Mouse (Mus musculus) G1E (cell line): ENCODE data around the gene Pdpk1. TPM values are rescaled to one million over a fixed set of nuclear protein-coding genes. Genes with fewer than 3 reads are reported as not detected.

Source experiments
- ATAC-seq: 2 replicates; pipeline ENCODE4 v1.8.0; 2016; ENCODE audit warnings: mild to moderate bottlenecking; ENCODE audit not compliant: insufficient number of reproducible peaks, poor library complexity, low FRiP score, severe bottlenecking; ENCODE audit errors: extremely low read depth
- DNase-seq: peaks from one replicate; pipeline ENCODE4 v3.0.0; 2012; ENCODE audit warnings: low spot score
- H3K27me3 ChIP-seq: 2 replicates; pipeline ENCODE4 v1.6.1; 2012; ENCODE audit warnings: mild to moderate bottlenecking, low read length, inconsistent platforms; ENCODE audit not compliant: insufficient read depth
- H3K36me3 ChIP-seq: replicated peaks from 2 replicates; pipeline ENCODE3; 2012; ENCODE audit warnings: mild to moderate bottlenecking, inconsistent platforms
- H3K4me1 ChIP-seq: 2 replicates; pipeline ENCODE4 v1.6.1; 2012; ENCODE audit warnings: low read depth, low read length, inconsistent platforms, mixed read lengths; ENCODE audit not compliant: insufficient read depth
- H3K4me3 ChIP-seq: 2 replicates; pipeline ENCODE4 v1.5.1; 2012; ENCODE audit warnings: low read depth, mild to moderate bottlenecking, inconsistent platforms, low read length, moderate library complexity, mixed read lengths
- H3K9me3 ChIP-seq: replicated peaks from 2 replicates; pipeline ENCODE4 v1.6.1; 2012; ENCODE audit warnings: inconsistent platforms
- CTCF ChIP-seq: IDR thresholded peaks from 2 replicates; pipeline ENCODE4 v1.5.1; 2012; ENCODE audit warnings: low read depth, low read length, inconsistent platforms, mixed read lengths
- GATA1 ChIP-seq: IDR thresholded peaks from 2 replicates; pipeline ENCODE4 v1.6.1; 2012; ENCODE audit warnings: borderline replicate concordance, low read length, inconsistent platforms, mixed read lengths
- GATA2 ChIP-seq: IDR thresholded peaks from 2 replicates; pipeline ENCODE4 v1.6.1; 2012; ENCODE audit warnings: low read depth, low read length, inconsistent platforms, borderline replicate concordance
- POLR2AphosphoS5 ChIP-seq: IDR thresholded peaks from 2 replicates; pipeline ENCODE4 v1.6.1; 2012; ENCODE audit warnings: low read depth, low read length, inconsistent platforms; ENCODE audit not compliant: insufficient replicate concordance
- TAL1 ChIP-seq: conservative IDR thresholded peaks from 2 replicates; pipeline ENCODE4 v1.6.1; 2012; ENCODE audit warnings: low read depth, low read length, inconsistent platforms, mixed read lengths
- polyA plus RNA-seq: library from polyadenylated mRNA; stranded (reverse); fragments of >175 nt; gene quantifications from 2 replicates; pipeline ENCODE4 v1.2.3, GENCODE M21; 2012
- total RNA-seq, 2 experiments: library from RNA; stranded (forward) in 1 of 2; stranded (reverse) in 1 of 2; fragments of 200-1000 nt in 1 of 2; fragments of >200 nt in 1 of 2; fragmentation: Nextera tagmentation in 1 of 2; gene quantifications; 2 replicates each; pipeline ENCODE4 v1.2.3; 2014 to 2017

The Pdpk1 gene
- total and polyA plus RNA-seq, 3 experiments = 47.8 to 63.3 (median 58.8) TPM

DNA sequence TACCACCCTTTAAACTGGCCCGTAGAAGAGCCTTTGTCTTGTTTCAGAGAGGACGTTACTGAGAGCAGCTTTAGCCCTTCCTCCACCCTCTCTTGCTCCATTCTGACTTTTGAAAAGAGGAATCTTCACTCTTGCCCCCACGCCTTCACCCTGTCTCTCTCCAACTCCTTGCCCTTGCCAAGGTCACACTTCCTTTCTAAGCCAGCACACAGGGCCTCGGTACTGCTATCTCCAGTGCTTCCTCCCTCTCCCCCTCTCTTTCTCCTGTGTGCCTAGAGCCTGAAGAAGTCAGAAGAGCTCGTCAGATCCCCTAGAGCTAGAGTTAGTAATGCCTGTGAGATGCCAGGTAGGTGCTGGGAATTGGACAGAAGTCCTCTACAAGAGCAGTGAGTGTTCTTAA is 20.0 kb upstream of the Pdpk1 start:
- no peaks in the 10 kb centered on the region for H3K9me3 ChIP-seq
- ATAC-seq = no peak
- H3K4me1 ChIP-seq = peaks cover 68% of the 10 kb centered on the region
- H3K4me3 ChIP-seq = no peak overlapping the region
- H3K27me3 ChIP-seq = no peaks in the 10 kb centered on the region
- no peak for TF ChIP-seq GATA1
- no peak for TF ChIP-seq TAL1
- TF ChIP-seq CTCF = no peak
- no peak for TF ChIP-seq POLR2AphosphoS5
- TF ChIP-seq GATA2 = no peak
- DNase-seq = no peak
- H3K36me3 ChIP-seq = peaks cover 35% of the 10 kb centered on the region

DNA sequence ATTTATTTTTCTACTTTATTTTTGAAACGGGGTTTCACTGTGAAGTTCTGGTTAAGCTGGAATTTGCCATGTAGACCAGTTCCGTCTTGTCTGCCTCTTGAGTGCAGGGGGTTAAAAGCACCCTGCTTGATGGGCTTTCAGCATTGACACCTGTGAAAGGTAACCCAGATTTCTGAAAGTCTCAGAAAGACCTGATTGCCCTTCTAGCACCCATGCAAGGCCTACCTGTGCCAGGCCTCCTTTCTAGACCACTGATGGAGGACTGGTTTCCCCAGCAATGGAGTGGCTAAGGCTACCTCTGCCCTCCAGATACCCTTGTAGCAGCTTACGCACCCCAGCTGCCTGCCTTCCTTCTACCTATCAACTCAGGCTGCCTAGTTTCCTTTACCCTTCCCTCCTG is 19.4 kb upstream of the Pdpk1 start:
- H3K4me3 ChIP-seq = peak overlapping the region; percentile 82
- H3K4me1 ChIP-seq = peaks cover 71% of the 10 kb centered on the region
- H3K36me3 ChIP-seq = peaks cover 39% of the 10 kb centered on the region
- H3K9me3 ChIP-seq = no peaks in the 10 kb centered on the region
- DNase-seq (no peak), ATAC-seq (no peak)
- no peak for TF ChIP-seq POLR2AphosphoS5
- no peaks in the 10 kb centered on the region for H3K27me3 ChIP-seq

DNA sequence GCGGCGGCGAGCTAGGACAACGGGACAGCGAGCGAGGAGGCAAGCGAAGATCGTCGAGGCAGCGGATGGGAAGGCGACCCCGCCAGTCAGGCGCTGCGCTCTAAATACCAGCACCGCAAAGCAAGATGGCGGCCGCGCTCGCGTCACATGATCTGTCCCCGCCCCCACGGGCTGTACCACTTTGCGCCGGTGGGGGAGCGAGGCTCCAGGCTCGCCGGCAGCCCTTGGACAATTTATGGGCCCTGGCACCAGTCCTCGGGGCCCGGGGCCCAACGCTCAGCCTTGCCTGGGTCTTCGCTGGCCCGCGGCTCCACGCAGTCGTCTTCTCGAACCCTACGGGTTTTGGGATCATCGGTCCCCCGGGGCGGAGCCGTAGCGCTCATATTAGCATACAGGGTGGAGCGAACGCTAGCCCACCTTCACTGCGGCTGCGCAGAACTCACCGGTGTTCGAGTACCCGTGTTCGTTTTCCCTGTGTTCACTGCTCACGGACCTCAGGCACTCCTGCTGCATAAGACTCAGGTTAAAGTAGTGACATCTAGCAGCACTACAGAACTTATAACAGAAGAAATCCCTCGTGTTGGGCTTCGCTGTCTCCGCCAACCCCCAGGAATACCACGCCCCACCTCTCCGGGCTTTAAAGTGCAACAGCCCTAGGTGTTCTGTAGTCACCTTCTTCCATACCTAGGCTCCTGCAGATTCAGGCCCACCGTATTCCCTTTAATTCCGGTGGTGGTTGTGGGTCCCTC is 18.8 kb upstream of the Pdpk1 start, which contains the start of gene Atp6v0c:
TSS of gene Atp6v0c (minus strand) at position 386 of the 749 bp plus-strand sequence.
- peak within 1 kb of the TSS; percentile 82 for H3K4me3 ChIP-seq
- peak; percentile 75 for DNase-seq
- H3K4me1 ChIP-seq = peaks cover 73% of the 10 kb centered on the region
- TF ChIP-seq TAL1 = no peak
- H3K27me3 ChIP-seq = no peaks in the 10 kb centered on the region
- no peaks in the 10 kb centered on the region for H3K9me3 ChIP-seq
- H3K36me3 ChIP-seq = peaks cover 40% of the 10 kb centered on the region
- ATAC-seq = peak; percentile 67

DNA sequence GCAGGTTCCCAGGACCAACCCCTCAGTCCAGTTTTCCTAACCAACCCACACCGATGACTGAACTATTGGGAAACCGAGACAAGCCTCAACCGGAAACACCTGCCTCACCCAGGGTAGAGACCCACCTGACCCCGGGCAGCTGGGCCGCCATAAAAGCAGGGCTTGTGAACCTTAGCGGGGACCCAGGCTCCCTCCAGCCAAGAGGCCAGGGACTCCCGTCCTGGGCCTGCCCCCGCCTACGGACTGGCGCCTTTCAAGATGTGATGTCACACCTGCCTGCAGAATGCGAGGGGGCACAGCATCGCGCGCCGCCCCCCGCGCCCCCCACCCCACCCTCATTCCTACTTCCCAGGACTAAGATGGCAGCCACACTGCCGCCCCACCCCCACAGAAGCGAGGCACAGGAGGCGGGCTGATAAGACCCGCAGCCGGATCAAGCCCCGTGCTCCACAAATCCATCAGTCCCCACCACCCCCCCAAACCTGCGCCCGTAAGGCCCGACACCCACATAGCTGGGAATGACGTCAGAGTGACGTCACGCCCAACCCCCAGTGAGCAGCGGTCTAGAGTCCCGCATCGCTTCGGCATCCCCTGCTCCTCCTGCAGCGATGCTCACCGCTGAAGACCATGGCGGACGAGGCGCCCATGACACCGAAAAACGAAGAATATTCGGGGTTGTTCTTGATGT is 18.0 kb upstream of the Pdpk1 start:
- DNase-seq (peak; percentile 45), ATAC-seq (no peak)
- Histone ChIP-seq H3K27me3 (no peaks in the 10 kb centered on the region), H3K36me3 (peaks cover 37% of the 10 kb centered on the region), H3K9me3 (no peaks in the 10 kb centered on the region), H3K4me3 (peak overlapping the region; percentile 82), H3K4me1 (peaks cover 68% of the 10 kb centered on the region)
- TF ChIP-seq POLR2AphosphoS5 = no peak

- ATAC-seq = no peak
- no peaks in the 10 kb centered on the region for H3K9me3 ChIP-seq
- H3K36me3 ChIP-seq = peaks cover 37% of the 10 kb centered on the region
- TF ChIP-seq TAL1 (no peak), CTCF (no peak), POLR2AphosphoS5 (no peak), GATA1 (no peak), GATA2 (no peak)
- DNase-seq = no peak
- H3K4me1 ChIP-seq = peaks cover 68% of the 10 kb centered on the region
- H3K27me3 ChIP-seq = no peaks in the 10 kb centered on the region
- peak overlapping the region; percentile 82 for H3K4me3 ChIP-seq
Observed at GRCm38 (mm10) chr17:24167891-24168505, 17.3 kb upstream of the Pdpk1 start.

- Histone ChIP-seq H3K27me3 (no peaks in the 10 kb centered on the region), H3K4me3 (no peak overlapping the region; the same call in 1 of the 2 replicates), H3K9me3 (no peaks in the 10 kb centered on the region), H3K36me3 (peaks cover 39% of the 10 kb centered on the region), H3K4me1 (peaks cover 73% of the 10 kb centered on the region)
- no peak for DNase-seq
- no peak for ATAC-seq
- TF ChIP-seq CTCF (no peak), GATA2 (no peak), POLR2AphosphoS5 (no peak), TAL1 (no peak), GATA1 (no peak)
Observed at GRCm38 (mm10) chr17:24167120-24167519, 16.4 kb upstream of the Pdpk1 start.
